Mouse (Mus musculus) CD4-positive helper T cell, adult 2 months (primary cell): ENCODE data around the gene Wdr24.
A peak's percentile ranks its signal among the peaks of the same experiment; 100 is the strongest.
"Not testable (repeated sequence)": the region's sequence is repeated elsewhere in the genome, so short reads cannot be mapped to it uniquely, and the experiment has no call there.

Source experiments
- DNase-seq: peaks from one replicate; pipeline ENCODE4 v3.0.0-alpha.2; 2012; ENCODE audit warnings: low read depth, missing footprints, low spot score

The Wdr24 gene

DNA sequence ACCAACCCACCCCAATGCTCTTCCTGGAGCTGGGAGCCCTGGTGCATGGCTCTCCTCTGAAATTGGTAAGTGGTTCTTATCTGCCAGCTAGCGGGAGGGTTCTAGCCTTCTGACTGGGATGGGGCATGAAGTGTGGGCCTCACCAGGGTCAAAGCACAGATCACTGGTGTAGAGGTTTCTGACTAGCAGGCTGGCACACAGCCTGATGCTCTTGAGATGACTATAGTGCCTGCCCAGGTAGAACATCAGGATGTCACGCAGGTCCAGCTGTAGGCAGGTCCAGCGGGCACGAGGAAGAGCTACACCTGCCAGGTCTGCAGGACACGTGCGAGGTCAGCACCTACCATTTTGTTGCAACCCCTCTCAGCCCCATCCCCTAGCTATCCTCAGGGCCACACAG, 36.8 kb downstream of the Wdr24 start:
- no peak for DNase-seq

GRCm38 (mm10) chr17:25860832-25861703, 37.6 kb downstream of the Wdr24 start, which contains the start of gene Wdr90:
Gene Wdr90 (minus strand): TSS chr17:25861501.
- peak; percentile 96 for DNase-seq

- DNase-seq = no peak
Observed at GRCm38 (mm10) chr17:25861704-25862612, 38.5 kb downstream of the Wdr24 start.

DNA sequence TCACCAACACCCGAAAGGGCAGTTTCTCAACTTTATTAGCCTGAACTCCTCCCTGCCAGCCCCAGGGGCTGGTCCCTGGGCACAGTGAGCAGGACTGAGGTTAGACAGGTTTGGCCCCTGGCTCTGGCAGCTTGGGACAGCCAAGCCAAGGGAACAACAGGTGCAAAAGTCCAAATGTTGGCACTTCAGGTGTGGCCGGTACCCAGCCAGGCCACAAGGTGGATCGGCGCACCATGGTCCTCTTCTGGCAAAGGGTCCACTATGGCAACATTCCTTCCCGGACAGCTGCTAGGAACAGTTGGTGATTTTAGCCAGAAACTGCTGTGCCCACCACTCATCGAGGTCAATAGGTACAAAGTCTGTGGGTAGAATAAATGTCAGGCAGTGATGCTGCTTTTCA, 40.3 kb downstream of the Wdr24 start:
- no peak for DNase-seq

- no peak for DNase-seq
Observed at GRCm38 (mm10) chr17:25864311-25864710, 40.9 kb downstream of the Wdr24 start.

GRCm38 (mm10) chr17:25865288-25865687, 41.9 kb downstream of the Wdr24 start:
- DNase-seq = no peak

DNA sequence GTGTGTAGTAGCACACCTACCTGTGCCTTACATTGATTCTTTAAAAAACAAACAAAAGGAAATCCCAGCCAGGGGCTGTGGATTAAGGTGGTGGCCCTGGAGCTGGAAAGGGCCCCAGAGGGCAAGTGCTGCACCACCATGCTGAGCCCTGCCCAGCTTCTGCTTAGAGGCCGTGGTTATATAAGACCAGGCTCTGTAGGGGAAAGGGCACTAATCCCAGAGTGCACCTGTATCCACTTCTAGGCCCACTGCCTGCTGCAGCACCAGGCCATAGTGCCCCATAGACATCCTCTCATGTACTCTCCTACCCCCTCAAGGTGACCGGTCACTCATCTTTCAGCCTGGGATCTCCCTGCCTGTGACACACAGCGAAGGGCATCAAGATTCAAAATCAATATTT, 42.7 kb downstream of the Wdr24 start:
- no peak for DNase-seq

DNA sequence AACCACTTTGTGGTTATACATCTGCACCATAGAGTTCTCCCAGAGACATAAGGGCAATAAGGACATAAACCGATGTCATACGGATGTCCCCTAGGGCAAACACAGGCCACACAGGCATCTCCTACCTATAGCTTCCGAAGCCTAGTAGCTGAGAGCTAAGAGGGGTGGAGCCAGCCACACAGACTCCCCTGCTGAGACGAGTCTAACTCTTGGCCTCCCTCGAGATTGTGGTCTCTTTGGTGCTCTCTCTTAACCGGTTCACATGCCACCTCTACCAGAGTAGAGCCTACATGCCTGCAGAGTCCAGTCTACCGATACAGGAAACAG, 44.0 kb downstream of the Wdr24 start:
- peak; percentile 45 for DNase-seq

DNA sequence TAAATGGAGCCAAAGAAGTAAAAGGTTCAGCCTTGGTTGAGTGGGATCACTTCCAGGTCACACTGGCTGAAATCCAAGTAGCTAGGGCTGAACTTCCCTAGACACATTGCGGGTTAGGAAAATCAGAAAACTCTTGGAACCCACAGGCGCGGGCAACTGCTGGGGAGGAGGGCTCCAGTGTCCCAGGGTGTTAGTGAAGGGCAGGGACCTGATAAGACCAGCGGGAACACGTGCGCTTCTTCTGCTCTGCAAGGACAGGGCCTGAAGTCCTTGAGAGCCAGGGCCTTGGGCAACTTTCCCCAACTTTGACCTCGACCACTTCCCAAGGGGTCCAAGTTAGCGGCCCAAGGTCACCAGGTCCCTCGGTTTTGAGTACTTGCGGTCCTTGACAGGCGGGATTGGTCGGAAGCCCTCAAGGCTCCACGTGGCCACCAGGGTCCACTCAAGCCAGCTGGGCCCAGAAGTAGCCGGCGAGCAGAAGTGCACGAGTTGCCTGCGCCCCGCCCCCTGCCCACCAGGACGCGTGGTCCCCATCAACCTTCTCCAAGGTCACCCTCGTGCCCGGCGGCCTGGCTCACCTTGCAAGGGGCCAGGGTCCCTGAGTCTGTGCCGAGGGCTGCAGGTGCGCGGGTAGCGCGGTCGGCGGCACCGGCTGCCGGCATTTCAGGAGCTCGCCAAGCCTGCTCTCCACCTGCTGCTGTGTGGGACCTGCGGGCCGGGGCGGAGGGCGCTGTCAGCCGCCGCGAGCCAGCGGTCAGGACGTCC, 44.6 kb downstream of the Wdr24 start:
- DNase-seq = no peak

DNA sequence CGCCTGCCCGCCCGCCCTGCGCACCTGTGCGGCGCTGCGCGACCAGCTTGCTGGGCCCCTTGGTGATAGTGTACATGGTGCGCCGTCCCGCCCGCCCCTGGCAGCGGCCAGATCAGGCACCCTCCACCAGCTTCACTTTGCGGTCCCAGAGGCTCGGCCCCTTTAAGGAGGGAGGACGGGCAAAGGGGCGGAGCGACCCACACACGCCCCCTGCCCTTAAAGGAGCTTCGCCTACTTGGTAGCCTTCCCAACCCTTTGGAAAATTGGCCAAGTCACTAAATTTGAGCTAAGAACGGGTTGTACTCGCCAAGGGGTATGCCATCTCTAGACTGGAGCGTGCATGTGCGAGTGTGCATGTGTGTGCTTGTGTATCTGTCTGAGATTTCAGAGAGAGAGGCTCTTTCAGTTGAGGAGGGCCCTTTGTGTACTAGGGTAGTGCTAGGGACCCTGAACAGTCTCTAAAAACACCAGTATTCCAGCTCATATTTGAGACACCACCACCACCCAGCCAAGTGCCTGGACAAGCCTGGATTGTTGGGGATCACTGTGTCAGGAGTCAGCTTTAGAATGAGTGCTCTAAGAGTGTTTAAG, 45.3 kb downstream of the Wdr24 start, which contains the start of gene Mcrip2:
TSS of gene Mcrip2 (minus strand) at position 164 of the 591 bp plus-strand sequence.
- peak; percentile 70 for DNase-seq

DNA sequence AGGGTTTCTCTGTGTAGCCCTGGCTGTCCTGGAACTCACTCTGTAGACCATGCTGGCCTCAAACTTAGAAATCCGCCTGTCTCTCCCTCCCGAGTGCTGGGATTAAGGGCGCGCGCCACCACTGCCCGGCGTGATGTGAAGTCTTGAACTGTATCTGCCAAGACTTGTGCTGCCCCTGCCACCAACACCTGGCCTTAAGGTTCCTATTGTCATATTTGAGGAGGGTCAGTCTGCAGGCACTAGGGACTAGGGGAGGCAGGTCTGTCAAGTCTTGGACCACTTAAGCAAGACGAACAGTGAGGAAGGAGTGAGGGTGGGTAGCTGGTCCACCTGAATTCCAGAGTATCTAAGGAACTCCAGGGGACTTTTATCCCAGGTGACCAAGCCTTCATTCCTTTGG, 46.1 kb downstream of the Wdr24 start:
- DNase-seq = no peak

DNA sequence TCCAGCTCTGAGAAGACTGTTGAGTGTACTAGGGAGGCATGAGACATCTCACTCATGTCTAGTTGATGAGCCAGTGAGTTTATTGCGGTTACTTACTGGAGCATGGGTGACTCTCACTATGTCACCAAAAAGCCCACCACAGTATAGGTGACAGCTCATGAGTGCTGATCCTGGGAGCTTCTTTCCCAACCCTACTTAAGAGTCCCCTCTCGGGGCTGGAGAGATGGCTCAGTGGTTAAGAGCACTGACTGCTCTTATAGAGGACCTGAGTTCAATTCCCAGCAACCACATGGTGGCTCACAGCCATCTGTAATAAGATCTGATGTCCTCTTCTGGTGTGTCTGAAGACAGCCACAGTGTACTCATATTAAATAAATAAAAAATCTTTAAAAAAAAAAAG, 46.5 kb downstream of the Wdr24 start:
- DNase-seq = no peak

GRCm38 (mm10) chr17:25871566-25871965, 48.1 kb downstream of the Wdr24 start:
- not testable (repeated sequence) for DNase-seq

- no peak for DNase-seq
Observed at GRCm38 (mm10) chr17:25872676-25873075, 49.2 kb downstream of the Wdr24 start.

- no peak for DNase-seq
Observed at GRCm38 (mm10) chr17:25873405-25874147, 50.1 kb downstream of the Wdr24 start.

DNA sequence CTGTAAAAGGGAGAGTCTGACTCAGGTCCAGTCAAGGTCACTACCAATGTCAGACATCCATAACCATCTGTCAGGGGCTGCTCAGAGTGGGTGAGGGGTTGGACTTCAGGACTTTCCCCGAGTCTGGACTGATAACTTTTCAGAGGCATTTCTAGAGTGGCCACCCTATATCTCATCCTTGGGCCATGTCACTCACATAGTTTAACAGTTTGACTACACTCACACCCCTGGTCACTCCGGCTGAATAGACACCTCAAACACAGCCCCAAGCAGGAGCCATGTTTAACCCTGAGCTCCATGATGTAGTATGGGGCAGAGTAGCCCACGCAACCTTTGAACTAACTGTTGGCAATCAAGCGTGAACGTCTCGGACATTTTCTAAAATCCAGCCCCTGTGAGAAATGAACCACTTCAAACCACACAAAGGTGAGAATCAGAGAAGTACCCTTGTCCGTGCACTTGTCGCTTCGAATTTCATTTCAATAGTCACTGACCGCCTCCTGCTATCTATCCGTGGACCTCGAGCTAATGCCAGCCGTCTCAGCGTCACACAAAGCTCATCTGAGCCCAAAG, 50.8 kb downstream of the Wdr24 start:
- DNase-seq = no peak

GRCm38 (mm10) chr17:25874721-25875170, 51.3 kb downstream of the Wdr24 start, which contains the start of gene Mettl26:
Gene Mettl26 (plus strand): TSS chr17:25875074.
- DNase-seq = peak; percentile 91

GRCm38 (mm10) chr17:25875171-25876136, 52.0 kb downstream of the Wdr24 start:
- DNase-seq = peak; percentile 86
